Mouse (Mus musculus) liver, embryonic 14.5 days (tissue): Measurements from ENCODE around the gene Sytl3. TPM values are rescaled to one million over a fixed set of nuclear protein-coding genes. Genes with fewer than 3 reads are reported as not detected.
A peak's percentile ranks its signal among the peaks of the same experiment; 100 is the strongest.

Experiments
- ATAC-seq: fragments of 200-750 bp; cut with Nextera tagmentation; 2 replicates; pipeline ENCODE4 v1.8.0; 2017; ENCODE audit warnings: moderate number of reproducible peaks, mild to moderate bottlenecking, moderate library complexity; ENCODE audit not compliant: insufficient read depth
- DNase-seq, 3 experiments: peaks; one replicate each; pipeline ENCODE4 v3.0.0-alpha.2; 2012 to 2013; ENCODE audit warnings: low read depth in 3 of 3, low spot score in 3 of 3
- H3K27ac ChIP-seq: fragments of 300-500 bp; sonication (generic); 2 replicates; pipeline ENCODE4 v1.5.1; 2014; ENCODE audit warnings: moderate library complexity, mild to moderate bottlenecking, control low read depth, inconsistent platforms
- H3K27me3 ChIP-seq: fragments of 300-500 bp; sonication (generic); 2 replicates; pipeline ENCODE4 v1.6.1; 2014; ENCODE audit warnings: mild to moderate bottlenecking, low read length, moderate library complexity; ENCODE audit not compliant: control insufficient read depth, insufficient read depth
- H3K36me3 ChIP-seq: fragments of 300-500 bp; sonication (generic); replicated peaks from 2 replicates; pipeline ENCODE4 v1.6.1; 2014; ENCODE audit warnings: low read depth; ENCODE audit not compliant: control insufficient read depth, insufficient read depth
- H3K4me1 ChIP-seq, 2 experiments: fragments of 200-500 bp in 1 of 2; fragments of 300-500 bp in 1 of 2; sonication (generic) in 1 of 2; replicated peaks; 2 replicates each; pipeline ENCODE4 v1.6.1; 2012 to 2014; ENCODE audit warnings: antibody characterized with exemption in 1 of 2, inconsistent platforms in 1 of 2, low read length in 1 of 2; ENCODE audit not compliant: control insufficient read depth in 2 of 2, insufficient read depth in 2 of 2
- H3K4me2 ChIP-seq: fragments of 300-500 bp; sonication (generic); 2 replicates; pipeline ENCODE4 v1.6.1; 2014; ENCODE audit warnings: low read depth, mild to moderate bottlenecking, control low read depth, moderate library complexity
- H3K4me3 ChIP-seq, 2 experiments: fragments of 200-500 bp in 1 of 2; fragments of 300-500 bp in 1 of 2; sonication (generic) in 1 of 2; 2 replicates each; pipeline ENCODE4 v1.5.1; 2012 to 2014; ENCODE audit warnings: low read depth in 2 of 2, low read length in 2 of 2, mild to moderate bottlenecking in 2 of 2, control low read depth in 1 of 2, inconsistent platforms in 1 of 2, moderate library complexity in 1 of 2; ENCODE audit not compliant: insufficient read depth in 1 of 2
- H3K9ac ChIP-seq: fragments of 300-500 bp; sonication (generic); replicated peaks from 2 replicates; pipeline ENCODE4 v1.6.1; 2014; ENCODE audit warnings: mild to moderate bottlenecking, control low read depth, moderate library complexity
- H3K9me3 ChIP-seq: fragments of 300-500 bp; sonication (generic); 2 replicates; pipeline ENCODE4 v1.6.1; 2016; ENCODE audit warnings: low read length, mixed read lengths; ENCODE audit not compliant: control insufficient read depth
- CTCF ChIP-seq: IDR thresholded peaks from 2 replicates; pipeline ENCODE4 v1.5.1; 2016; ENCODE audit warnings: antibody characterized with exemption, low read depth, control low read depth
- EP300 ChIP-seq: IDR thresholded peaks from 2 replicates; pipeline ENCODE4 v1.6.1; 2016; ENCODE audit warnings: antibody characterized with exemption, low read depth
- WGBS: fragments of 180-500 bp; shearing (Covaris S2); extraction: QIAGEN DNeasy Blood & Tissue Kit; methylation state at CpG from one replicate; pipeline ENCODE4 v1.1.7; 2014; ENCODE audit not compliant: insufficient replicate concordance; 5-methylcytosine and 5-hydroxymethylcytosine counted together
- polyA plus RNA-seq, 2 experiments: library from polyadenylated mRNA; depleted of rRNA in 1 of 2; stranded (reverse) in 1 of 2; unstranded in 1 of 2; fragments of >200 nt; fragmentation: Nextera tagmentation in 1 of 2; extraction: Ambion mirVana in 1 of 2; gene quantifications; 2 replicates each; pipeline versions ENCODE4 v1.2.1 to v1.2.3; 2012 to 2014

Gene Sytl3
- polyA plus RNA-seq, 2 experiments, result 0.06 TPM; not detected in 1

GRCm38 (mm10) chr17:6741271-6741670 lies 82.4 kb downstream of the Sytl3 start:
- DNase-seq (no peak), ATAC-seq (no peak)
- H3K4me1 ChIP-seq, result peaks cover 0 to 12% of the 10 kb centered on the region in 2 experiments; a peak in 2 of 4 replicates
- no peak overlapping the region for H3K27ac ChIP-seq
- H3K36me3 ChIP-seq, result peaks cover 32% of the 10 kb centered on the region
- no peak overlapping the region for H3K4me2 ChIP-seq
- H3K9ac ChIP-seq, result no peak overlapping the region
- no peaks in the 10 kb centered on the region for H3K9me3 ChIP-seq
- WGBS, result 79% methylated on average over 12 of the region's 12 CpGs
- H3K4me3 ChIP-seq, result no peak overlapping the region
- TF ChIP-seq EP300 (no peak), CTCF (no peak)
- H3K27me3 ChIP-seq, result no peaks in the 10 kb centered on the region

- DNase-seq (no peak), ATAC-seq (no peak)
- H3K4me2 ChIP-seq, result no peak overlapping the region
These were observed 83.5 kb downstream of the Sytl3 start for GRCm38 (mm10) chr17:6742083-6743038.

GRCm38 (mm10) chr17:6743039-6743575 lies 84.2 kb downstream of the Sytl3 start:
- TF ChIP-seq EP300 (no peak), CTCF (no peak)
- Histone ChIP-seq H3K4me1 (peaks cover 0 to 12% of the 10 kb centered on the region in 2 experiments; a peak in 2 of 4 replicates), H3K4me3 (no peak overlapping the region), H3K36me3 (peaks cover 46% of the 10 kb centered on the region), H3K4me2 (no peak overlapping the region), H3K27ac (no peak overlapping the region), H3K9me3 (no peaks in the 10 kb centered on the region), H3K27me3 (no peaks in the 10 kb centered on the region), H3K9ac (no peak overlapping the region)
- 48% methylated on average over 11 of the region's 11 CpGs for WGBS
- DNase-seq (no peak), ATAC-seq (peak; percentile 30; the same call in 1 of the 2 replicates)

More at GRCm38 (mm10) chr17:6742083-6743038, 83.5 kb downstream of the Sytl3 start:
- no peak for TF ChIP-seq CTCF
- no peak for TF ChIP-seq EP300
- Histone ChIP-seq H3K4me1 (peaks cover 0 to 12% of the 10 kb centered on the region in 2 experiments; a peak in 2 of 4 replicates), H3K36me3 (peaks cover 39% of the 10 kb centered on the region), H3K27ac (no peak overlapping the region), H3K27me3 (no peaks in the 10 kb centered on the region), H3K9ac (no peak overlapping the region), H3K4me3 (no peak overlapping the region), H3K9me3 (no peaks in the 10 kb centered on the region)
- WGBS, result 72% methylated on average over 32 of the region's 33 CpGs

GRCm38 (mm10) chr17:6743787-6744239 lies 84.9 kb downstream of the Sytl3 start:
- H3K36me3 ChIP-seq, result peaks cover 45% of the 10 kb centered on the region
- H3K27ac ChIP-seq, result no peak overlapping the region
- 29% methylated on average over 11 of the region's 11 CpGs for WGBS
- H3K4me1 ChIP-seq, result peaks cover 0 to 12% of the 10 kb centered on the region in 2 experiments; a peak in 2 of 4 replicates
- TF ChIP-seq CTCF, result no peak
- no peak overlapping the region for H3K4me3 ChIP-seq
- no peak overlapping the region for H3K4me2 ChIP-seq
- DNase-seq (no peak), ATAC-seq (no peak)
- no peak overlapping the region for H3K9ac ChIP-seq
- H3K27me3 ChIP-seq, result no peaks in the 10 kb centered on the region
- no peaks in the 10 kb centered on the region for H3K9me3 ChIP-seq

- WGBS, result 43% methylated on average over 9 of the region's 9 CpGs
- TF ChIP-seq CTCF (no peak), EP300 (no peak)
- no peak for ATAC-seq
These were observed 85.5 kb downstream of the Sytl3 start for GRCm38 (mm10) chr17:6744366-6744765.

More at GRCm38 (mm10) chr17:6744366-6744765, 85.5 kb downstream of the Sytl3 start:
- no peak overlapping the region for H3K9ac ChIP-seq
- peaks cover 40% of the 10 kb centered on the region for H3K36me3 ChIP-seq
- DNase-seq, result no peak
- no peak overlapping the region for H3K4me2 ChIP-seq
- peaks cover 0 to 12% of the 10 kb centered on the region in 2 experiments; a peak in 2 of 4 replicates for H3K4me1 ChIP-seq
- H3K27ac ChIP-seq, result no peak overlapping the region
- H3K27me3 ChIP-seq, result no peaks in the 10 kb centered on the region
- H3K4me3 ChIP-seq, result no peak overlapping the region
- H3K9me3 ChIP-seq, result no peaks in the 10 kb centered on the region
